Mouse (Mus musculus) spleen, embryonic (tissue): ENCODE data around the gene Acadvl.

Experiments
- CTCF ChIA-PET: fragments of 350-600 bp; sonication (Branson Sonifier 250); formaldehyde crosslinking; loops from one replicate; lab custom pipeline; 2022; lab: Charles Lee

Gene Acadvl

DNA sequence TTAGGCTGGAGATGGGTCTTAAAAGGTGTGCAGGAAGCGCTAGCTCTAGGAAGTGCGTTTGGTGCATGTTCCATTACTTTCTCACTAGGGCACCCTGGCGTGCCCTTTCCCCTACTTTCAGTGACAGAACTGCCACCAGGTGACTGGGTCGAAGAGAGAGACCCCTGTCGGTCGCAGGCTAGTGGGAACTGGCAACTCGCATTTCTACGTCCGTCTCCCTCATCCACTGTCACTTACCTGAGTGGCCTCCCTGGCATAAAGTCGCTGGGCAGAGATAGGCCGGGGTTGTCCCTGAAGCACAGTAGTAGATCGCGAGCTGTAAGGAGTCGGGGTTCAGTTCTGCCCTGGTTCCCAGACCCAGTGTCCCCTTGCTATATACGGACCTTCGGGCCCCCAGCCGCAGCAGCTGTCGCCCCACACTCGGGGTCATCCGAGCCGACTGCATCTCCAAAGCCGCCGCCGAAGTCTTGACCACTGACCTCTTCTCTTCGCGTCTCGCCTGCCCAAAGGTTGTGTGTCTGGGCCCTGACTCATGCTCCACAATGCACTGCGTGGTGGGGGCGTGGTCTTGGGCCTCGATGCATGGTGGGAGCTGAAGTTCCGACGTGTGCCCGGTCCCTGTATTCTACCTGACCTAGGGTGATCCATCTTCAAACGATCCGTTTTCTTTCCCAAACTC is at the start of gene Acadvl:
Gene Acadvl (minus strand): TSS at position 532 of the 679 bp plus-strand sequence.
- CTCF ChIA-PET: interaction anchor here (0.6 kb wide), 1 partner anchor 383 kb away, joined by 3 read pairs; no protein-coding TSS in a partner anchor

GRCm38 (mm10) chr11:70063053-70063452 is 47.8 kb upstream of the Acadvl start:
- CTCF ChIA-PET: no interaction called here

GRCm38 (mm10) chr11:70059930-70060329 is 44.7 kb upstream of the Acadvl start:
- CTCF ChIA-PET: no interaction called here

DNA sequence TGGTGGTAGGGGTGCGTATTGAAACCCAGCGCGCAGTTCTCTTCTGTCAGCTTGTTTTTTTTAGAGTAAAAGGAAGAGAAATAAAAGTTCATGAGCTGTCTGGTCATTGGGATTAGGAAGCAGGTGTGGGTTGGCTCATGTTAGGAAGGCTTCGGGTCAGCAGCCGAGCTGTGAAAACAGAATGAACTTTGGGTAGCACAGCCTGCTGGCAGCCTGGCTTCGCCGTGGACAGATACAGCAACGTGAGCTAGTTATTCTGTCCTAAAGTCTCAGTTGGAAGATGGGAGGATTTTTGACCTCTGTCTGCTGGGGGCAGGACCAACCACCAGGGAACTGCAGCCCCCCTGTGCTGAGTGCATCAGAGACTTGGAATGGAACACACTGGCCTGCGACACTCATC is 42.6 kb upstream of the Acadvl start:
- CTCF ChIA-PET: no interaction called here

DNA sequence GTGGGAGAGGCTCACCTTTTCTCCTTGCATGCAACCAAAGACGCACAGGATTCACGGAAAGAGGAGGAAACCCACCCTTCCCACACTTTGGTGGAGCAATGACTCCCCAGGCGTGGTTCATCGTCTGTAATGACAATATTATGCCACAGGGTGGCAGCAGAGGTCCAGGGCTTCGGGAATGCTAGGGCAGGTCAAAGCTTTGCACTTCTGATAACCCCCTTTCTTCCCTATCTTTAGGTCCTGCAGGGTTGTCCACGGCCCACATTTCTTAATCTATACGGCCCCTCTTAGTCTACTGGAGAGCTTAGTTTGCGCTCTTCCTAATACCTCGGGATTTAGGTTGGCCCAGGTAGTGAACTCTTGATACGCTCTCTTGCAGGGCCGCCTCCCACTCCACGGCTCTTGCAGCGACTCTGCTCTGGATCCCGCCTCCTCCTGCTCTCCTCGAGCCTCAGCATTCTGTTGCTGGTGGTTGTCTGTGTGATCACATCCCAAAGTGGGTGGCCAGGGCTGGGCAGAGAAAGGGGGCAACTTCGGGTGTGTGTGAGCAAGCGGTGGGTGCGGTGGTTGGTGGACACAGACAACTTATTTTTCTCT is 40.5 kb upstream of the Acadvl start:
- CTCF ChIA-PET: interaction anchor here (0.5 to 0.8 kb wide), 5 partner anchors 10 to 152 kb away, joined by 3 to 11 read pairs (median 4); no protein-coding TSS in a partner anchor

GRCm38 (mm10) chr11:70053898-70054570 is 38.8 kb upstream of the Acadvl start, which contains the start of gene Asgr1:
Gene Asgr1, plus strand, starts transcription at chr11:70054085.
- CTCF ChIA-PET: no interaction called here

DNA sequence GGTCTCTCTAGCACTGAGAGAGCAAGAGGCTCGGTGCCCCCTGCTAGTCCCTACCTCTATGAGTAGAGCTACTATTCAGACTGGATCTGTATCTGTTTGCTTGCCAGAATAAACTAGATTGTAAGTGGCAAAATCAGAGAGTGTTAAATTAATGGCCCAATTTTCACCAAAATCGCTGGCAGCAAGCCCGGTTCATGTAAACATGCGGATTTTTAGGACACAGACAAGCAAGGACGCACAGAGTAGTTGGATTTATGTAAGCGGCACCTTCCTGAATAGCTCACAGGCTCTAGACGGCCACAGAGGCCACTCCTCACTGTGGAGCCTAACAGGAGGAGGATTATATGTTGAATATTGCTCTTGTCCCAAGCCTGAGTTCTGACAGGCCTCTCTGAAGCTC is 37.9 kb upstream of the Acadvl start:
- CTCF ChIA-PET: no interaction called here

DNA sequence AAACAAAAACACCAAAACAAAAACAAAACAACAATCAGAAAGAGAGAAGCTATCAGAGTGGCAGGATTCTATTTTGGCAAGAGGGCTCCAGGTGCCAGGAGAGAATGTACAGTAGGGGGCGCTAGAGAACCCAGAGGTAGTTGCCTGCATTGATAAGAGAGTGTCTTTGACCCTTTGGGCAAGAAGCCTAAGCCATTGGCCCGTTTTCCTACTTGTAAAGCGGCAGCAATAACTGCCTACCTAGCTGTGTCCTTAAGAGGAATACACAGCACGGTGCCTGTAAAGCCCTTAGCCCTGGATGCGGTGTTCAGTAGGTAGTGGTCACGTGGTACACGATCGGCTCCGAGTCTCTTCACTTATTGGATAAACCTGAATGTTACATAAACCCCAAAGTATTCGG is 34.6 kb upstream of the Acadvl start:
- CTCF ChIA-PET: interaction anchor here (0.7 kb wide), 1 partner anchor 116 kb away, joined by 3 read pairs; no protein-coding TSS in a partner anchor

- CTCF ChIA-PET: no interaction called here
These were observed 34.2 kb upstream of the Acadvl start for GRCm38 (mm10) chr11:70049366-70049765.

DNA sequence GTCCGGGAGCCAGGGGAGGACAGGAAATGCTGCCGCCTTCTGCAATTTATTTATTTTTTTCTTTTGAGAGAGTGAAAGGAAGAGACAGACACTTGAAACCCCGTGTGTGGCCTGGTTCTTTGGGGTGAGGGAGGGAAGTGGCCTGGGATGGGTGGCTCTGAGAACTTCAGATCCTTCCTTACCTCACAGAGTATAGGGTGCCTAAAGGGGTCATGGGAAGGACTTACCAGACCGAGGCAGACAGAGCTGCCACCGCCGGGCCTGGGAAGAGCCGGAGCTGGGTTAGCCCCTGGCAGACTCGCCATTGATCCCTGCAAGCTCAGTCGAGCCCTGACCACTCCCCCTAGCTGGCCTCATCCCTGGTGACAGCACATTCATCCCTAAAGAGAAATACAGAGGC is 30.2 kb upstream of the Acadvl start:
- CTCF ChIA-PET: interaction anchor here (1.4 kb wide), 1 partner anchor 10 kb away, joined by 3 read pairs; no protein-coding TSS in a partner anchor

DNA sequence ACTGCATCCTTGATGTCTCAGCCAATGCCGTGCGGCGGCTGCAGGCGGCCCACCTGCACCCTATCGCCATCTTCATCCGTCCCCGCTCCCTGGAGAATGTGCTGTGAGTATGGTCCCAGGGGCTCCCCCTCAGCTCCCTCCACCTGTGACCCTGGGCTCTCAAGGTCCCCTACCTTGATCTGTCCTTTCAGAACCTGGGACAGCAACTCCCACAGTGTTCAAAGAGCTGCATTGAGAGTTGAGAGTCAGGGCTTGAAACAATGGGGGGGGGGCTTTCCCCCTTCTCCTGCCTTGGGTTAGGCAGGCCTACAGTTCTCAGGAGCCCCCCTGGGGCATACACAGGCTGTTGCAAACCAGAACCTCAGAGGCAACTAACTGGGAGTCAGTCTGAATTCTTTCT is 28.5 kb upstream of the Acadvl start:
- CTCF ChIA-PET: no interaction called here

DNA sequence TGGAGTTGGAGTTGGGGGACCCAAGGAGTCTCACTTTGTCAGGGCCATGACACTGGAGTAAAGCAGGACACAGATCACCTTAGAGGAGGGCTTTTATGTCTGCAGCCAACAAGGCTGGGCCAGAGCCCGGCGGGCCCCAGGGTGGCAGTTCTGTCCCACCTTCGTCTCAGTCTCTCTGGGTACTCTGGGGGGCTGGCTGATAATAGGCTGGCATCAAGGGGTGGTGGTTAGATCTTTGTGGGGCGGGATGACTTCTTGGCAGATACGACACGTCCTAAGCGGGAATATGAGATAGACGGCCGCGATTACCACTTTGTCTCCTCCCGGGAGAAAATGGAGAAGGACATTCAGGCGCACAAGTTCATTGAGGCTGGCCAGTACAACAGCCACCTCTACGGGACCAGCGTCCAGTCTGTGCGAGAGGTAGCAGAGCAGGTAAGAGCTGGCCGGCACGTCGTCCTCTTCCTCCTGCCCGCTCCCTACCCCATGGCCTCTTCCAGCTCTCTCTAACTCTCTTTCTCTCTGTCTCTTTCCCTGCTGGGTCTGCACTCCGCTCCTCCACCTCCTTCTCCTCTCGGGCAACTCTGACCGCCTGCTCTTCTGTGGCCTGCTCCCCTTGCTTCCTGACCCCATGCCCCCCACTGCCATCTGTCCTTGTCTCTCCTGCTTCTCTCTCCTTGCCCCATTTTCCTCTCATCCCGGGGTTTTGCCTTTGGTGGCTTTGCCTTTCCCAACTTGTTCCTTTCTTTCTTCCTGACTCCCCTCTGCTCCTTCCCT is 27.3 kb upstream of the Acadvl start:
- CTCF ChIA-PET: no interaction called here

DNA sequence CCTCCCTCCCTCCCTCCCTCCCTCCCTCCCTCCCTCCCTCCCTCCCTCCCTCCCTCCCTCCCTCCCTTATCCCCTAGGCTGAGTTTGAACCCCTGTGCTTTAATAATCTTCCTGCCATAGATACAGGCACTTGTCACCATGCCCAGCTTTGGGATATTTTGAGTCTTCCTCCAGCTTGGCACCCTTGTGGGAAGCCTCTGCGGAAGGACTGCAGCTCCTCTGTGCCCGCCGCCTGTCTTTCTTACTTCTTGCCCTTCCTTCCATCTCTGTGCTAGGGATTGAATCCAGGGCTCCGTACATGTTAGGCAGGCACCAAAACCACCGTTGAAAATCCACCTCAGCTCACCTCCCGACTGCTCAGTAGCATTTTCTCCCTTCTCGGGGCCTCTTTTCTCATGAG is 25.0 kb upstream of the Acadvl start:
- CTCF ChIA-PET: no interaction called here

DNA sequence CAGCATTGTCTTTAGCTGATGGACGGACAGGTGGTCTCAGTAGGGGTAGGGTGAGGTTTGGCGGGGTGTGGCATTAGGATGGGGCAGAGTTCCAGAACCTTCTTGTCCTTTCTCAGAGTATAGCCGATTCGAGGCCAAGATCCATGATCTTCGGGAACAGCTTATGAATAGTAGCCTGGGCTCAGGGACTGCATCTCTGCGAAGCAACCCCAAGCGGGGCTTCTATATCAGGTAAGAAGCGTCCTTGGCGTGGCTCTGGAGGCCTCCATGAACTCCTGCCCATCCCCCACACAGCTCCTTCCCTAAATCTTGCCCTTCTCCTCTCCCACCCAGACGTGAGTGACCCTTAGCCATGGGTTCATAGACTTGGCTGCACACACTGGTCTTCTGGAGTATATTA is 24.4 kb upstream of the Acadvl start:
- CTCF ChIA-PET: no interaction called here

GRCm38 (mm10) chr11:70038174-70038573 is 23.0 kb upstream of the Acadvl start:
- CTCF ChIA-PET: no interaction called here

GRCm38 (mm10) chr11:70031321-70031670 is 16.1 kb upstream of the Acadvl start:
- CTCF ChIA-PET: no interaction called here

DNA sequence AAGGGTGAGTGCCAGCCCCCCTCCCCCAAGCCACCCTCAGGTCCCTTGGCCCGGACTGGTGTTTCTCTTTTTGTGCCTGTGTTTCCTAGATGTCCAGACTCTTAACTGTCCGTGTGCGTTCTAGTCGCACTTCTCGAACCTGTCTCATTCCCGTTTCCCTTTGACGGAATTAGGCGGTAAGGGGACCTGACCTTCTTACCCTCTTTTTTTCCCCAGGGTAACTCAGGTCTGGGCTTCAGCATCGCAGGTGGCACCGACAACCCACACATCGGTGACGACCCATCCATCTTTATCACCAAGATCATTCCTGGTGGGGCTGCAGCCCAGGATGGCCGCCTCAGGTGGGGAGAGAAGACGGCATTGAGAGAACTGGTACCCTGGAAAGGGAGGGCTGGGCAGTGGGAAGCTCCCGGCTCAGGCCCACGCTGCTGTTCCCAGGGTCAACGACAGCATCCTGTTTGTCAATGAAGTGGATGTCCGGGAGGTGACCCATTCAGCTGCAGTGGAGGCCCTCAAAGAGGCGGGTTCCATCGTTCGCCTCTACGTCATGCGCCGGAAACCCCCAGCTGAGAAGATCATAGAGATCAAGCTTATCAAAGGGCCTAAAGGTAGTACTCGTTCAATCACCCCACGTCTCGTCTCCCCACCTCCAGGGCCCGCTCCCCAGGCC is 15.6 kb upstream of the Acadvl start:
- CTCF ChIA-PET: no interaction called here

GRCm38 (mm10) chr11:70029829-70030550 is 14.8 kb upstream of the Acadvl start:
- CTCF ChIA-PET: no interaction called here

DNA sequence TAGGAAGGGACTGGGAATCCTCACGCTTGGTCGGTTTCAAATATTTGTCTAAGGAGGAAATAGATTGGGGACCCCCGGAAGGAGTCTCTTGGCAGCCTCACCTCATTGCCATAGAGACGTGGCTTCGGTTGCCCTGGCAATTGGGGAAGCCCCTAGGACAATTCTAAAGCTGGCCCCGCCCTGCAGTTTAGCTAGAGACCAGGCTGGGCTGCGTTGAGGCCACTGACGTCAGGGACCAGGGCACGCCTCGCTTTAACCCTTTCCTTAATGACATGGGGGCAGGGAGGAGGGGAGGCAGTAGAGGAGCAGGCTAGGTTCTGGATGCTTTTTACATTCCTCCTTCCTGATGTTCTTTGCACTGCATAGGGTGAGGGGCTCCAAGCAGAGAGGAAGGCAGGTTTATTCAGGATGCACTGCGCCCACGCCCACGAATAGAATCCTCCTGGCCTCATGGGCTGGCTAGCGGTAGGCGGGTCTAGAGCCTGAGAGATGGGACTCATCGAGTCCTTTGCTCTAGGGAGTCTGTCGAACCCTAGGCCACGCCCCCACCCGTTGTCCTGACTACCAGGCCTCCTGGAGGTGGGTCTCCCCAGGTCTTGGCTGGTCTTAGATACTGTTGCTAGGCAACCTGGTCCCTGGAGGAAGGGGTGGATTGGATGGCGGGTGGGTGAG is 14.1 kb upstream of the Acadvl start:
- CTCF ChIA-PET: no interaction called here
